Comparison of ENCODE assay signal across 7 mouse cellular contexts in the genomic region with DNA sequence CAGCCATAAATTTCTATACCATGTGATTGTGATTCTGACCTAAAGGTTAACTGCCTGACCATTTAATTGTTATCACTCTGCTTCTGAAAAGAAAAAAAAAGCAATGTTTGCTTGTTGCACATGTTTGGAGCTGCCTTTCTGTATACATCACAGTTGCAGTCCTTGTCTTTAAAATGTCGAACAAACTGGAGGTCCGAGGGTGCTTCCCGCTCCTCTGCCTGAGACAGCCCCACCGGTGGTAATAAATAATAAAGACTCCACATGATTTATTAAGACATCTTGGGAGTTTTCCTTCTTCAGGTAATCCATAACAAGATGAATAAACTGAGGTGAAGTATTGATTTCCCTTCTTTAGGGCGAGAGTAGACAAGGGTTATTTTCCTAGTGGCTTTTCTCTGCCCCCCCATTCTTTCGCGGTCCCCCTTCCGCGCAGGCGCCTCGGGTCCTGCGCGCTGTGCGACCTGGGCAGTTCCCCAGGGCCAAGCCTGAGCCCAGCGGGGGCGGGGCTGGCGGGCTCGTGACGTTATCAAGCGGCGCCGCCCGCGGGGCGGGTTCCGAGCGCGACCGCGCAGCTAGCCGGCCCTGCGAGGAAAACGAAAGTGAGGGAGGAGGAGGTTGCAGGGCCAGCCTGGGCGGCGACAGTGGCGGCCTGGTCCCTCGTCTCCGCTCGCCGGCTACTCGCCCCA. TPM values are rescaled to one million over a fixed set of nuclear protein-coding genes. Genes with fewer than 3 reads are reported as not detected.
DNase-seq lines count a peak whose midpoint lies in the region; ATAC-seq and TF ChIP-seq lines count a peak whose summit lies in the region.

A gene (plus strand): TSS at position 520 of the 686 bp plus-strand sequence.

- peak; percentile 98 for DNase-seq in adrenal gland, postnatal 25 days
- peak; percentile 97 to 98 for DNase-seq in heart, adult 18-20 months
- peak; percentile 98 for DNase-seq in kidney, adult 2 months
- peak; percentile 87 to 96 for DNase-seq in spleen, adult 2 months (ENCODE audit: low read depth in 1 of 2, low spot score in 2 of 2)

- peak within 1 kb of the TSS; percentile 90 for H3K27ac ChIP-seq in embryonic facial prominence, embryonic 12.5 days
- peak within 1 kb of the TSS; percentile 87 for H3K27ac ChIP-seq in kidney, adult 2 months (ENCODE audit: insufficient read depth, low read depth, low read length)
- H3K27ac ChIP-seq in limb, embryonic 12.5 days: peak within 1 kb of the TSS; percentile 93
- H3K27ac ChIP-seq in midbrain, embryonic 15.5 days: peak within 1 kb of the TSS; percentile 95
- peak within 1 kb of the TSS; percentile 94 for H3K27ac ChIP-seq in spleen, adult 2 months (ENCODE audit: insufficient read depth, low read length)

- H3K4me3 ChIP-seq in embryonic facial prominence, embryonic 12.5 days: peak within 1 kb of the TSS; percentile 98
- peak within 1 kb of the TSS; percentile 99 for H3K4me3 ChIP-seq in kidney, adult 2 months (ENCODE audit: insufficient read depth, low read depth, low read length)
- H3K4me3 ChIP-seq in limb, embryonic 12.5 days (replicated peaks): peak within 1 kb of the TSS; percentile 96
- H3K4me3 ChIP-seq in midbrain, embryonic 15.5 days: peak within 1 kb of the TSS; percentile 93
- H3K4me3 ChIP-seq in spleen, adult 2 months (ENCODE audit: extremely low read depth, insufficient read depth, insufficient read length): peak within 1 kb of the TSS; percentile 98

- peak within 1 kb of the TSS; percentile 78 for H3K4me2 ChIP-seq in embryonic facial prominence, embryonic 12.5 days (replicated peaks)
- peak within 1 kb of the TSS; percentile 89 for H3K4me2 ChIP-seq in limb, embryonic 12.5 days
- H3K4me2 ChIP-seq in midbrain, embryonic 15.5 days: peak within 1 kb of the TSS; percentile 79

- no peaks in the 10 kb centered on the region for H3K9me3 ChIP-seq in embryonic facial prominence, embryonic 12.5 days
- no peaks in the 10 kb centered on the region for H3K9me3 ChIP-seq in limb, embryonic 12.5 days
- H3K9me3 ChIP-seq in midbrain, embryonic 15.5 days: no peaks in the 10 kb centered on the region

- peak; percentile 76 for TF ChIP-seq POLR2A in kidney, adult 2 months (IDR thresholded peaks at IDR 0.05; ENCODE audit: low read depth, low read length)
- peak; percentile 84 for TF ChIP-seq POLR2A in spleen, adult 2 months (IDR thresholded peaks at IDR 0.05; ENCODE audit: low read depth, low read length)

- no peaks in the 10 kb centered on the region for H3K27me3 ChIP-seq in embryonic facial prominence, embryonic 12.5 days
- H3K27me3 ChIP-seq in kidney, adult 2 months (replicated peaks; ENCODE audit: control insufficient read depth, insufficient read depth, low read length): no peaks in the 10 kb centered on the region
- H3K27me3 ChIP-seq in limb, embryonic 12.5 days: no peaks in the 10 kb centered on the region
- no peaks in the 10 kb centered on the region for H3K27me3 ChIP-seq in midbrain, embryonic 15.5 days (replicated peaks)
- no peaks in the 10 kb centered on the region; the same call in 1 of the 2 replicates for H3K27me3 ChIP-seq in spleen, adult 2 months (ENCODE audit: control insufficient read depth, insufficient read depth, low read length)

- H3K9ac ChIP-seq in embryonic facial prominence, embryonic 12.5 days: peak within 1 kb of the TSS; percentile 99
- peak within 1 kb of the TSS; percentile 90 for H3K9ac ChIP-seq in limb, embryonic 12.5 days (replicated peaks)
- peak within 1 kb of the TSS; percentile 96 for H3K9ac ChIP-seq in midbrain, embryonic 15.5 days

- H3K4me1 ChIP-seq in embryonic facial prominence, embryonic 12.5 days: peaks cover 7% of the 10 kb centered on the region
- H3K4me1 ChIP-seq in kidney, adult 2 months (ENCODE audit: control insufficient read depth, insufficient read depth, low read length): peaks cover 3% of the 10 kb centered on the region; the same call in 1 of the 2 replicates
- H3K4me1 ChIP-seq in limb, embryonic 12.5 days (replicated peaks): peaks cover 8% of the 10 kb centered on the region
- H3K4me1 ChIP-seq in midbrain, embryonic 15.5 days: peaks cover 12% of the 10 kb centered on the region
- H3K4me1 ChIP-seq in spleen, adult 2 months (ENCODE audit: control insufficient read depth, insufficient read depth, insufficient read length): peaks cover 2% of the 10 kb centered on the region; the same call in 1 of the 2 replicates

- H3K36me3 ChIP-seq in embryonic facial prominence, embryonic 12.5 days: peaks cover 18% of the 10 kb centered on the region
- H3K36me3 ChIP-seq in kidney, adult 2 months (ENCODE audit: control insufficient read depth, insufficient read depth, low read length): no peaks in the 10 kb centered on the region
- peaks cover 24% of the 10 kb centered on the region for H3K36me3 ChIP-seq in limb, embryonic 12.5 days
- H3K36me3 ChIP-seq in midbrain, embryonic 15.5 days (replicated peaks): no peaks in the 10 kb centered on the region
- 0 out of 2 replicates have a peak, but pooled peaks cover 6% of the 10 kb centered on the region for H3K36me3 ChIP-seq in spleen, adult 2 months (ENCODE audit: control insufficient read depth, insufficient read depth, low read length)

- TF ChIP-seq CTCF in kidney, adult 2 months (conservative IDR thresholded peaks at IDR 0.05; ENCODE audit: insufficient read depth, insufficient read length, low read depth, low read length): no peak
- TF ChIP-seq CTCF in spleen, adult 2 months (IDR thresholded peaks at IDR 0.05; ENCODE audit: extremely low read depth, insufficient read depth, insufficient read length, insufficient replicate concordance): no peak

- 2% methylated on average over 41 of the region's 41 CpGs for WGBS in embryonic facial prominence, embryonic 12.5 days
- WGBS in kidney, adult 2 months: under 1% methylated on average over 41 of the region's 41 CpGs
- under 1% methylated on average over 41 of the region's 41 CpGs for WGBS in limb, embryonic 12.5 days
- WGBS in midbrain, embryonic 15.5 days: under 1% methylated on average over 41 of the region's 41 CpGs
- WGBS in spleen, adult 2 months: 1% methylated on average over 34 of the region's 41 CpGs

- peak; percentile 94 for ATAC-seq in embryonic facial prominence, embryonic 12.5 days (ENCODE audit: insufficient number of reproducible peaks, insufficient read depth, low FRiP score, low TSS enrichment)
- peak; percentile 95 for ATAC-seq in limb, embryonic 12.5 days (ENCODE audit: insufficient number of reproducible peaks, insufficient read depth, low FRiP score, low TSS enrichment, low read depth)
- ATAC-seq in midbrain, embryonic 15.5 days (replicated peaks): peak; percentile 95

RNA-seq across cellular contexts. Expression of the gene that starts here (rescaled TPM):
- total RNA-seq in adrenal gland, postnatal 25 days (2021): 88.4 and 104 TPM in 2 replicates
- polyA plus RNA-seq in embryonic facial prominence, embryonic 12.5 days (2016; fragmentation: Nextera tagmentation; extraction: Ambion mirVana): 142 and 147 TPM in 2 replicates
- 10 to 100 TPM; 55.9 to 65.9 TPM for total RNA-seq in heart, adult 18-20 months (2021)
- 23.6 and 24.3 TPM in 2 replicates for polyA plus RNA-seq in kidney, adult 2 months (2012; rRNA removed)
- polyA plus RNA-seq in limb, embryonic 12.5 days (2016; fragmentation: Nextera tagmentation; extraction: Ambion mirVana): 138 and 147 TPM in 2 replicates
- polyA plus RNA-seq in midbrain, embryonic 15.5 days (2015; fragmentation: Nextera tagmentation; extraction: Ambion mirVana): 109 and 116 TPM in 2 replicates
- polyA plus RNA-seq in spleen, adult 2 months (2012; rRNA removed): 34.3 and 38.5 TPM in 2 replicates

Comparison
In these comparisons a context has a peak if more than half of its experiments do, and no peak if none do; other contexts are left out.
1. Peak in every context shown above with its lines: DNase-seq, ATAC-seq, H3K4me3 ChIP-seq and H3K27ac ChIP-seq.